ENCODE assay signal across 11 mouse cellular contexts in the genomic region with DNA sequence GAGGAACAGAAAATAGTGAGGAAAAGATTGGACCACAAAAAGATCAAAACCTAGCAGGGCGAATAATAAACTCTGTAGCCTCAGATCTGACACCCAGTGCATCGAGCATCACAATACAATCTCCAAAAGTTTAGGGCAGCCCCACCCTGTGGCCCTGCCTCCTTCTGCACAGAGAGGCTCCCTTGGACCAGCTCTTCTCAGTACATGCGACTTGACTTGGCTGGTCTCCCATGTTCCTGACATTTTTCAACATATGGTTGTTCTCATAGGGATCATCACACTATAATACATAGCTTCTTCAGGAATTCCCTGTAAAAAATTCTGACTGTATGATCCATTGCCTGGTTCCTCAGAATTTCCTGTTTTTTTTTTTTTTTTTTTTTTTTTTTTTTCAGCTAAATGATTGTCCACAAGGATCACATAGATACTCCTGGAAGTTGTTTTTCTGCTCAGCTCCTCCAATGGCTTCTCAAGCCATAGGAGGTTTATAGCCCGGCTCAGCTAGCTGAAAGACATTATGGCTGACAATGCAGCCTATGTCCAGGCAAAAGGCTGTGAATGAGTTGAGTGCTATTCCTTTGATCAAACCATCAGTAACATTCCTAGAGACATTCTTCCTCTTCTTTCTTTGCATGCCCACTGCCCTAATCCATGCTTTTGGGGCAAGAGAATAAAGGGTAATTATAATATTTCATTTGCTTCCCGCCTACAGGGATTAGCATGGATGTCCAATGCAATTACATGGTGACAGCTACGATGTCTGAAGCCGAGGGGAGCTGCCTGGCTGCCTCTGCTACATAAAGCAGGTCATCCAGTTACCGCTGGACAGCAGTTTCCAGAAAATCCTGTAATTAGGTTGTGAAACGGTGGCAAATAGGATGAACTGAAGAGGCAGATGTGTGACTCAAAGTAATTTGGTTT.
A peak's percentile ranks its signal among the peaks of the same experiment; 100 is the strongest.
DNase-seq lines count a peak whose midpoint lies in the region; ATAC-seq lines count a peak whose summit lies in the region.
"Had no signal": no experiment of that assay in that cellular context is flagged by ENCODE, and none has a peak within 500 bp of the region (broad histone marks: within the 10 kb centered on the region; RNA-seq: fewer than 3 reads in every experiment).

No protein-coding gene starts in this region.

- 37% methylated on average over 9 of the region's 9 CpGs for WGBS in forebrain, embryonic 11.5 days
- 31% methylated on average over 9 of the region's 9 CpGs for WGBS in forebrain, embryonic 13.5 days
- 42% methylated on average over 9 of the region's 9 CpGs for WGBS in hindbrain, embryonic 12.5 days
- WGBS in midbrain, embryonic 15.5 days, result 24% methylated on average over 9 of the region's 9 CpGs
- 75% methylated on average over 9 of the region's 9 CpGs for WGBS in heart, embryonic 11.5 days (ENCODE audit: insufficient replicate concordance)

- no peak overlapping the region for H3K27ac ChIP-seq in forebrain, embryonic 11.5 days (ENCODE audit: low read depth, low read length)
- H3K27ac ChIP-seq in forebrain, embryonic 13.5 days, result no peak overlapping the region
- H3K27ac ChIP-seq in hindbrain, embryonic 12.5 days, result peak overlapping the region; percentile 57
- peak overlapping the region; percentile 63 for H3K27ac ChIP-seq in midbrain, embryonic 15.5 days
- H3K27ac ChIP-seq in heart, embryonic 11.5 days (ENCODE audit: low read depth, low read length), result no peak overlapping the region
- H3K27ac ChIP-seq: stomach, embryonic 15.5 days had no signal

- 0 out of 2 replicates have a peak, but pooled peaks have one; percentile 26 for ATAC-seq in forebrain, embryonic 11.5 days (replicated peaks; ENCODE audit: low FRiP score)
- no peak for ATAC-seq in forebrain, embryonic 13.5 days
- peak; percentile 60 for ATAC-seq in hindbrain, embryonic 12.5 days (ENCODE audit: low FRiP score)
- peak; percentile 79 for ATAC-seq in midbrain, embryonic 15.5 days (replicated peaks)
- ATAC-seq in frontal cortex, adult (ENCODE audit: low TSS enrichment), result no peak
- ATAC-seq in heart, embryonic 11.5 days (replicated peaks; ENCODE audit: insufficient number of reproducible peaks, low FRiP score, low TSS enrichment), result no peak

- H3K9me3 ChIP-seq in forebrain, embryonic 11.5 days (ENCODE audit: control insufficient read depth, low read length), result no peaks in the 10 kb centered on the region
- no peaks in the 10 kb centered on the region for H3K9me3 ChIP-seq in forebrain, embryonic 13.5 days (replicated peaks)
- no peaks in the 10 kb centered on the region for H3K9me3 ChIP-seq in hindbrain, embryonic 12.5 days (replicated peaks)
- no peaks in the 10 kb centered on the region for H3K9me3 ChIP-seq in midbrain, embryonic 15.5 days
- no peaks in the 10 kb centered on the region for H3K9me3 ChIP-seq in heart, embryonic 11.5 days (replicated peaks; ENCODE audit: control insufficient read depth, low read length)
- H3K9me3 ChIP-seq: stomach, embryonic 15.5 days had no signal

- DNase-seq in forebrain, embryonic 11.5 days (ENCODE audit: low spot score), result no peak
- peak; percentile 8 for DNase-seq in 416B (ENCODE audit: low read depth)
- DNase-seq in right cerebral cortex, postnatal 10 days (ENCODE audit: low spot score in 2 of 2), result no peak
- DNase-seq: lung, postnatal 10 days; right cerebral cortex, postnatal 25 days had no signal

- no peak overlapping the region for H3K4me2 ChIP-seq in forebrain, embryonic 11.5 days (ENCODE audit: low read depth, low read length, severe bottlenecking)
- no peak overlapping the region for H3K4me2 ChIP-seq in forebrain, embryonic 13.5 days
- no peak overlapping the region for H3K4me2 ChIP-seq in hindbrain, embryonic 12.5 days (replicated peaks)
- peak overlapping the region; percentile 16 for H3K4me2 ChIP-seq in midbrain, embryonic 15.5 days
- no peak overlapping the region for H3K4me2 ChIP-seq in heart, embryonic 11.5 days
- H3K4me2 ChIP-seq: stomach, embryonic 15.5 days had no signal

- H3K9ac ChIP-seq in forebrain, embryonic 11.5 days (ENCODE audit: low read length), result no peak overlapping the region
- H3K9ac ChIP-seq in forebrain, embryonic 13.5 days, result no peak overlapping the region
- no peak overlapping the region for H3K9ac ChIP-seq in hindbrain, embryonic 12.5 days
- H3K9ac ChIP-seq in midbrain, embryonic 15.5 days, result no peak overlapping the region
- no peak overlapping the region for H3K9ac ChIP-seq in heart, embryonic 11.5 days (ENCODE audit: low read depth, low read length)
- H3K9ac ChIP-seq: stomach, embryonic 15.5 days had no signal

- H3K4me3 ChIP-seq in forebrain, embryonic 11.5 days (ENCODE audit: low read depth, low read length), result no peak overlapping the region
- no peak overlapping the region for H3K4me3 ChIP-seq in forebrain, embryonic 13.5 days
- no peak overlapping the region for H3K4me3 ChIP-seq in hindbrain, embryonic 12.5 days
- no peak overlapping the region for H3K4me3 ChIP-seq in midbrain, embryonic 15.5 days
- no peak overlapping the region for H3K4me3 ChIP-seq in heart, embryonic 11.5 days (ENCODE audit: low read depth, low read length)
- H3K4me3 ChIP-seq: stomach, embryonic 15.5 days had no signal

- H3K27me3 ChIP-seq in forebrain, embryonic 11.5 days (ENCODE audit: control insufficient read depth, insufficient read depth, low read length), result no peaks in the 10 kb centered on the region
- H3K27me3 ChIP-seq in forebrain, embryonic 13.5 days, result no peaks in the 10 kb centered on the region
- no peaks in the 10 kb centered on the region for H3K27me3 ChIP-seq in hindbrain, embryonic 12.5 days
- no peaks in the 10 kb centered on the region; the same call in 1 of the 2 replicates for H3K27me3 ChIP-seq in midbrain, embryonic 15.5 days (replicated peaks)
- H3K27me3 ChIP-seq in heart, embryonic 11.5 days (ENCODE audit: control insufficient read depth, insufficient read depth, low read length), result no peaks in the 10 kb centered on the region
- H3K27me3 ChIP-seq: stomach, embryonic 15.5 days had no signal

- 0 out of 2 replicates have a peak, but pooled peaks cover 4% of the 10 kb centered on the region for H3K4me1 ChIP-seq in forebrain, embryonic 11.5 days (replicated peaks; ENCODE audit: control insufficient read depth, insufficient read depth, low read length)
- peaks cover 25% of the 10 kb centered on the region for H3K4me1 ChIP-seq in forebrain, embryonic 13.5 days
- peaks cover 18% of the 10 kb centered on the region for H3K4me1 ChIP-seq in hindbrain, embryonic 12.5 days
- H3K4me1 ChIP-seq in midbrain, embryonic 15.5 days, result peaks cover 20% of the 10 kb centered on the region
- no peaks in the 10 kb centered on the region for H3K4me1 ChIP-seq in heart, embryonic 11.5 days (ENCODE audit: control insufficient read depth, insufficient read depth, low read length)
- H3K4me1 ChIP-seq: stomach, embryonic 15.5 days had no signal

- no peaks in the 10 kb centered on the region for H3K36me3 ChIP-seq in forebrain, embryonic 11.5 days (ENCODE audit: control insufficient read depth, insufficient read depth, low read length)
- no peaks in the 10 kb centered on the region for H3K36me3 ChIP-seq in forebrain, embryonic 13.5 days (ENCODE audit: poor library complexity, severe bottlenecking)
- H3K36me3 ChIP-seq in hindbrain, embryonic 12.5 days, result no peaks in the 10 kb centered on the region
- H3K36me3 ChIP-seq in midbrain, embryonic 15.5 days (replicated peaks), result no peaks in the 10 kb centered on the region
- no peaks in the 10 kb centered on the region for H3K36me3 ChIP-seq in heart, embryonic 11.5 days (ENCODE audit: control insufficient read depth, insufficient read depth, low read length)
- H3K36me3 ChIP-seq: stomach, embryonic 15.5 days had no signal

Comparison
In these comparisons a context has a peak if more than half of its experiments do, and no peak if none do; other contexts are left out.
1. ATAC-seq: peak in forebrain, embryonic 11.5 days (single experiment), hindbrain, embryonic 12.5 days (single experiment) and midbrain, embryonic 15.5 days (single experiment); none in forebrain, embryonic 13.5 days (single experiment), frontal cortex, adult (single experiment) and heart, embryonic 11.5 days (single experiment).
2. H3K27ac ChIP-seq: peak in hindbrain, embryonic 12.5 days (single experiment) and midbrain, embryonic 15.5 days (single experiment); none in forebrain, embryonic 11.5 days (single experiment), forebrain, embryonic 13.5 days (single experiment) and heart, embryonic 11.5 days (single experiment).